ENCODE assay signal across 26 mouse cellular contexts in genomic region chr10:96362211-96362610, GRCm38 (mm10).
DNase-seq lines count a peak whose midpoint lies in the region; ATAC-seq and TF ChIP-seq lines count a peak whose summit lies in the region.
"Had no signal": no experiment of that assay in that cellular context is flagged by ENCODE, and none has a peak within 500 bp of the region (broad histone marks: within the 10 kb centered on the region; RNA-seq: fewer than 3 reads in every experiment).

No protein-coding gene starts in this region.

- H3K4me3 ChIP-seq in forebrain, embryonic 13.5 days = no peak overlapping the region
- no peak overlapping the region for H3K4me3 ChIP-seq in forebrain, embryonic 11.5 days (ENCODE audit: low read depth, low read length)
- H3K4me3 ChIP-seq in forebrain, embryonic 15.5 days = no peak overlapping the region
- no peak overlapping the region for H3K4me3 ChIP-seq in forebrain, embryonic 12.5 days (replicated peaks)
- no peak overlapping the region for H3K4me3 ChIP-seq in liver, adult 2 months (ENCODE audit: insufficient read depth, low read depth, low read length)
- H3K4me3 ChIP-seq in liver, embryonic 12.5 days = no peak overlapping the region
- H3K4me3 ChIP-seq: embryonic facial prominence, embryonic 13.5 days; embryonic facial prominence, embryonic 15.5 days; erythroblast, embryonic 14.5 days had no signal

- no peaks in the 10 kb centered on the region for H3K4me1 ChIP-seq in forebrain, embryonic 13.5 days
- no peaks in the 10 kb centered on the region for H3K4me1 ChIP-seq in forebrain, embryonic 11.5 days (replicated peaks; ENCODE audit: control insufficient read depth, insufficient read depth, low read length)
- no peaks in the 10 kb centered on the region for H3K4me1 ChIP-seq in forebrain, embryonic 15.5 days
- H3K4me1 ChIP-seq in forebrain, embryonic 12.5 days = no peaks in the 10 kb centered on the region
- peaks cover 9% of the 10 kb centered on the region; the same call in 1 of the 2 replicates for H3K4me1 ChIP-seq in liver, adult 2 months (ENCODE audit: control insufficient read depth, insufficient read depth, low read length)
- 0 out of 2 replicates have a peak, but pooled peaks cover 3% of the 10 kb centered on the region for H3K4me1 ChIP-seq in liver, embryonic 12.5 days
- H3K4me1 ChIP-seq: embryonic facial prominence, embryonic 15.5 days had no signal

- no peak for TF ChIP-seq CTCF in liver, adult 2 months (IDR thresholded peaks at IDR 0.05; ENCODE audit: low read depth, low read length)
- TF ChIP-seq CTCF in brain, embryonic 14.5 days (IDR thresholded peaks at IDR 0.05; ENCODE audit: borderline replicate concordance, extremely low read depth, insufficient read depth, insufficient read length) = no peak

- no peak overlapping the region for H3K9ac ChIP-seq in forebrain, embryonic 13.5 days
- no peak overlapping the region for H3K9ac ChIP-seq in forebrain, embryonic 11.5 days (ENCODE audit: low read length)
- no peak overlapping the region for H3K9ac ChIP-seq in forebrain, embryonic 15.5 days (replicated peaks)
- no peak overlapping the region for H3K9ac ChIP-seq in forebrain, embryonic 12.5 days
- no peak overlapping the region for H3K9ac ChIP-seq in liver, adult 2 months (ENCODE audit: low read depth, low read length)
- no peak overlapping the region for H3K9ac ChIP-seq in liver, embryonic 12.5 days
- H3K9ac ChIP-seq: embryonic facial prominence, embryonic 13.5 days; embryonic facial prominence, embryonic 15.5 days had no signal

- WGBS in forebrain, embryonic 13.5 days = 47% methylated on average over 3 of the region's 3 CpGs
- 69% methylated on average over 3 of the region's 3 CpGs for WGBS in forebrain, embryonic 11.5 days
- 37% methylated on average over 3 of the region's 3 CpGs for WGBS in forebrain, embryonic 15.5 days
- WGBS in forebrain, embryonic 12.5 days = 64% methylated on average over 3 of the region's 3 CpGs
- 17% methylated on average over 3 of the region's 3 CpGs for WGBS in liver, adult 2 months
- 66% methylated on average over 3 of the region's 3 CpGs for WGBS in liver, embryonic 12.5 days (ENCODE audit: insufficient replicate concordance)

- H3K4me2 ChIP-seq in forebrain, embryonic 13.5 days = no peak overlapping the region
- no peak overlapping the region for H3K4me2 ChIP-seq in forebrain, embryonic 11.5 days (ENCODE audit: low read depth, low read length, severe bottlenecking)
- no peak overlapping the region for H3K4me2 ChIP-seq in forebrain, embryonic 15.5 days (replicated peaks)
- no peak overlapping the region for H3K4me2 ChIP-seq in forebrain, embryonic 12.5 days
- H3K4me2 ChIP-seq in liver, embryonic 12.5 days = no peak overlapping the region
- H3K4me2 ChIP-seq: embryonic facial prominence, embryonic 13.5 days; embryonic facial prominence, embryonic 15.5 days had no signal

- H3K9me3 ChIP-seq in forebrain, embryonic 13.5 days (replicated peaks) = no peaks in the 10 kb centered on the region
- no peaks in the 10 kb centered on the region for H3K9me3 ChIP-seq in forebrain, embryonic 11.5 days (ENCODE audit: control insufficient read depth, low read length)
- H3K9me3 ChIP-seq in forebrain, embryonic 15.5 days = no peaks in the 10 kb centered on the region
- no peaks in the 10 kb centered on the region for H3K9me3 ChIP-seq in forebrain, embryonic 12.5 days
- no peaks in the 10 kb centered on the region for H3K9me3 ChIP-seq in liver, embryonic 12.5 days (replicated peaks)
- H3K9me3 ChIP-seq: embryonic facial prominence, embryonic 13.5 days; embryonic facial prominence, embryonic 15.5 days had no signal

- no peak for TF ChIP-seq POLR2A in liver, adult 2 months (IDR thresholded peaks at IDR 0.05; ENCODE audit: extremely low read depth, insufficient read depth, low read length)
- TF ChIP-seq POLR2A in brain, embryonic 14.5 days (IDR thresholded peaks at IDR 0.05; ENCODE audit: borderline replicate concordance, extremely low read depth, insufficient read depth, insufficient read length, poor library complexity, severe bottlenecking) = no peak

- H3K79me2 ChIP-seq in liver, adult 2 months (ENCODE audit: control insufficient read depth, insufficient read depth, low read length) = no peaks in the 10 kb centered on the region

- H3K27ac ChIP-seq in forebrain, embryonic 13.5 days = no peak overlapping the region
- no peak overlapping the region for H3K27ac ChIP-seq in forebrain, embryonic 11.5 days (ENCODE audit: low read depth, low read length)
- no peak overlapping the region for H3K27ac ChIP-seq in forebrain, embryonic 15.5 days (replicated peaks)
- H3K27ac ChIP-seq in forebrain, embryonic 12.5 days = no peak overlapping the region
- peak overlapping the region; percentile 60 for H3K27ac ChIP-seq in liver, adult 2 months (replicated peaks; ENCODE audit: insufficient read depth, low read depth, low read length)
- no peak overlapping the region for H3K27ac ChIP-seq in liver, embryonic 12.5 days
- H3K27ac ChIP-seq: embryonic facial prominence, embryonic 13.5 days; embryonic facial prominence, embryonic 15.5 days had no signal

- no peaks in the 10 kb centered on the region for H3K27me3 ChIP-seq in forebrain, embryonic 13.5 days
- no peaks in the 10 kb centered on the region for H3K27me3 ChIP-seq in forebrain, embryonic 11.5 days (ENCODE audit: control insufficient read depth, insufficient read depth, low read length)
- H3K27me3 ChIP-seq in forebrain, embryonic 15.5 days = no peaks in the 10 kb centered on the region
- no peaks in the 10 kb centered on the region for H3K27me3 ChIP-seq in forebrain, embryonic 12.5 days
- no peaks in the 10 kb centered on the region for H3K27me3 ChIP-seq in liver, adult 2 months (ENCODE audit: control insufficient read depth, insufficient read depth, low read length)
- H3K27me3 ChIP-seq in liver, embryonic 12.5 days (replicated peaks) = no peaks in the 10 kb centered on the region
- H3K27me3 ChIP-seq: CH12.LX; embryonic facial prominence, embryonic 13.5 days; embryonic facial prominence, embryonic 15.5 days; Patski had no signal

- no peak for DNase-seq in forebrain, embryonic 11.5 days (ENCODE audit: low spot score)
- DNase-seq in liver, adult 2 months (ENCODE audit: extremely low read depth, low read depth, low spot score) = peak; percentile 55
- peak; percentile 68 for DNase-seq in brain, embryonic 14.5 days (ENCODE audit: low read depth)
- DNase-seq: adrenal gland, adult 8-10 months; adrenal gland, postnatal 14 days; adrenal gland, postnatal 36 days; B cell, adult 2 months; cerebellum, adult 11 months; cerebellum, adult 18-20 months; cerebellum, adult 8-10 months; cerebellum, adult 9-11 months; cerebellum, postnatal 14 days; cerebellum, postnatal 36 days; embryo, embryonic 11 days had no signal

- no peaks in the 10 kb centered on the region for H3K36me3 ChIP-seq in forebrain, embryonic 13.5 days (ENCODE audit: poor library complexity, severe bottlenecking)
- no peaks in the 10 kb centered on the region for H3K36me3 ChIP-seq in forebrain, embryonic 11.5 days (ENCODE audit: control insufficient read depth, insufficient read depth, low read length)
- no peaks in the 10 kb centered on the region for H3K36me3 ChIP-seq in forebrain, embryonic 15.5 days
- no peaks in the 10 kb centered on the region for H3K36me3 ChIP-seq in forebrain, embryonic 12.5 days (replicated peaks)
- no peaks in the 10 kb centered on the region for H3K36me3 ChIP-seq in liver, adult 2 months (ENCODE audit: control insufficient read depth, insufficient read depth, low read length)
- no peaks in the 10 kb centered on the region for H3K36me3 ChIP-seq in liver, embryonic 12.5 days
- H3K36me3 ChIP-seq: embryonic facial prominence, embryonic 13.5 days; embryonic facial prominence, embryonic 15.5 days; G1E had no signal

- peak; percentile 41; the same call in 1 of the 2 replicates for ATAC-seq in forebrain, embryonic 13.5 days
- ATAC-seq in forebrain, embryonic 11.5 days (replicated peaks; ENCODE audit: low FRiP score) = no peak
- peak; percentile 41; the same call in 1 of the 2 replicates for ATAC-seq in forebrain, embryonic 15.5 days (replicated peaks)
- no peak for ATAC-seq in forebrain, embryonic 12.5 days (ENCODE audit: low FRiP score)
- ATAC-seq in liver, embryonic 12.5 days = no peak
- ATAC-seq: activated CD4-positive, CD25-positive, alpha-beta regulatory T cell, adult 4 months; CD4-positive, CD25-positive, alpha-beta regulatory T cell, adult 4 months; Patski had no signal

Comparison
In these comparisons a context has a peak if more than half of its experiments do, and no peak if none do; other contexts are left out.
1. ATAC-seq: peak in forebrain, embryonic 13.5 days (single experiment) and forebrain, embryonic 15.5 days (single experiment); none in forebrain, embryonic 11.5 days (single experiment), forebrain, embryonic 12.5 days (single experiment) and liver, embryonic 12.5 days (single experiment).